Mouse (Mus musculus) CH12.LX (cell line): Measurements from ENCODE around the gene Pllp. TPM values are rescaled to one million over a fixed set of nuclear protein-coding genes. Genes with fewer than 3 reads are reported as not detected.
A peak's percentile ranks its signal among the peaks of the same experiment; 100 is the strongest.

Experiments used
- DNase-seq: peaks from one replicate; pipeline ENCODE4 v3.0.0-alpha.2; 2013; ENCODE audit errors: extremely low read depth
- H3K27ac ChIP-seq: 2 replicates; pipeline ENCODE4 v1.5.1; 2012; ENCODE audit warnings: low read depth, mild to moderate bottlenecking, control low read depth, moderate library complexity; ENCODE audit not compliant: insufficient read depth
- H3K27me3 ChIP-seq: replicated peaks from 2 replicates; pipeline ENCODE3; 2012; ENCODE audit warnings: inconsistent platforms
- H3K36me3 ChIP-seq, 2 experiments: replicated peaks in 1 of 2; 2 replicates each; pipeline versions ENCODE3 to v1.6.1; 2012; ENCODE audit warnings: inconsistent platforms in 1 of 2, low read length in 1 of 2, mild to moderate bottlenecking in 1 of 2, mixed read lengths in 1 of 2, moderate library complexity in 1 of 2; ENCODE audit not compliant: control insufficient read depth in 1 of 2, insufficient read depth in 1 of 2
- H3K4me1 ChIP-seq, 2 experiments: 2 replicates each; pipeline ENCODE4 v1.6.1; 2012; ENCODE audit warnings: inconsistent platforms in 1 of 2, moderate library complexity in 1 of 2; ENCODE audit not compliant: insufficient read depth in 2 of 2, control insufficient read depth in 1 of 2
- H3K4me2 ChIP-seq: 2 replicates; pipeline ENCODE4 v1.6.1; 2012; ENCODE audit warnings: low read depth, mild to moderate bottlenecking, control low read depth; ENCODE audit not compliant: poor library complexity, insufficient read depth, severe bottlenecking
- H3K4me3 ChIP-seq, 3 experiments: fragments of 150-350 bp in 1 of 3; sonication (generic) in 1 of 3; replicated peaks in 1 of 3; 2 replicates each; pipeline versions ENCODE3 to v1.5.1; 2011 to 2012; ENCODE audit warnings: low read depth in 2 of 3, low read length in 2 of 3, mild to moderate bottlenecking in 2 of 3, moderate library complexity in 2 of 3, control low read depth in 1 of 3, improper control_type of control experiment in 1 of 3, inconsistent platforms in 1 of 3, mixed read lengths in 1 of 3; ENCODE audit not compliant: poor library complexity in 1 of 3
- H3K79me2 ChIP-seq: replicated peaks from 2 replicates; pipeline ENCODE4 v1.6.1; 2012; ENCODE audit warnings: mild to moderate bottlenecking, moderate library complexity; ENCODE audit not compliant: control insufficient read depth, poor library complexity, insufficient read depth, severe bottlenecking; ENCODE audit errors: extremely low read depth
- H3K9ac ChIP-seq: 2 replicates; pipeline ENCODE4 v1.6.1; 2012; ENCODE audit warnings: low read depth, mild to moderate bottlenecking, control low read depth, moderate library complexity; ENCODE audit not compliant: insufficient read depth
- H3K9me3 ChIP-seq: replicated peaks from 2 replicates; pipeline ENCODE3; 2012; ENCODE audit warnings: low read length, inconsistent platforms, mixed read lengths
- ELF1 ChIP-seq: IDR thresholded peaks from 2 replicates; pipeline ENCODE4 v1.6.1; 2014; ENCODE audit warnings: low read depth, mild to moderate bottlenecking, inconsistent platforms, low read length, improper control_type of control experiment
- ETS1 ChIP-seq: conservative IDR thresholded peaks from 2 replicates; pipeline ENCODE4 v1.6.1; 2012; ENCODE audit warnings: low read depth, mild to moderate bottlenecking, inconsistent platforms, low read length, improper control_type of control experiment, moderate library complexity
- GABPA ChIP-seq: IDR thresholded peaks from 2 replicates; pipeline ENCODE4 v1.6.1; 2012; ENCODE audit warnings: low read depth, low read length, improper control_type of control experiment, inconsistent platforms; ENCODE audit not compliant: insufficient replicate concordance
- HCFC1 ChIP-seq: IDR thresholded peaks from 2 replicates; pipeline ENCODE4 v1.6.1; 2012; ENCODE audit warnings: low read depth, mild to moderate bottlenecking, inconsistent platforms, low read length, improper control_type of control experiment
- JUN ChIP-seq: IDR thresholded peaks from 2 replicates; pipeline ENCODE4 v1.6.1; 2011; ENCODE audit warnings: low read depth, mild to moderate bottlenecking, low read length, improper control_type of control experiment, moderate library complexity; ENCODE audit not compliant: insufficient read depth
- MAZ ChIP-seq: IDR thresholded peaks from 2 replicates; pipeline ENCODE4 v1.6.1; 2012; ENCODE audit warnings: low read depth, mild to moderate bottlenecking, inconsistent platforms, low read length, improper control_type of control experiment, moderate library complexity
- MEF2A ChIP-seq: IDR thresholded peaks from 2 replicates; pipeline ENCODE4 v1.6.1; 2014; ENCODE audit warnings: low read depth, mild to moderate bottlenecking, inconsistent platforms, low read length, improper control_type of control experiment, borderline replicate concordance
- MYC ChIP-seq: IDR thresholded peaks from 2 replicates; pipeline ENCODE4 v1.6.1; 2011; ENCODE audit warnings: low read depth, mild to moderate bottlenecking, improper control_type of control experiment, low read length
- NELFE ChIP-seq: IDR thresholded peaks from 2 replicates; pipeline ENCODE4 v1.6.1; 2011; ENCODE audit warnings: low read depth, low read length, improper control_type of control experiment
- NRF1 ChIP-seq: IDR thresholded peaks from 2 replicates; pipeline ENCODE4 v1.6.1; 2014; ENCODE audit warnings: low read depth, mild to moderate bottlenecking, inconsistent platforms, low read length, improper control_type of control experiment, moderate library complexity
- PAX5 ChIP-seq: IDR thresholded peaks from 2 replicates; pipeline ENCODE4 v1.6.1; 2012; ENCODE audit warnings: low read length, inconsistent platforms, mixed read lengths
- POLR2A ChIP-seq: IDR thresholded peaks from 2 replicates; pipeline ENCODE4 v1.6.1; 2011; ENCODE audit warnings: low read depth, mild to moderate bottlenecking, improper control_type of control experiment, low read length
- POLR2AphosphoS2 ChIP-seq: IDR thresholded peaks from 2 replicates; pipeline ENCODE4 v1.6.1; 2011; ENCODE audit warnings: low read depth, low read length, improper control_type of control experiment
- RCOR1 ChIP-seq: conservative IDR thresholded peaks from 2 replicates; pipeline ENCODE4 v1.6.1; 2012; ENCODE audit warnings: low read depth, mild to moderate bottlenecking, inconsistent platforms, low read length, improper control_type of control experiment
- SIN3A ChIP-seq: IDR thresholded peaks from 2 replicates; pipeline ENCODE4 v1.6.1; 2012; ENCODE audit warnings: low read length, improper control_type of control experiment, inconsistent platforms
- TBP ChIP-seq: conservative IDR thresholded peaks from 2 replicates; pipeline ENCODE4 v1.6.1; 2011; ENCODE audit warnings: low read depth, low read length, improper control_type of control experiment
- TCF12 ChIP-seq: IDR thresholded peaks from 2 replicates; pipeline ENCODE4 v1.6.1; 2014; ENCODE audit warnings: low read depth, mild to moderate bottlenecking, inconsistent platforms, low read length, improper control_type of control experiment
- UBTF ChIP-seq: IDR thresholded peaks from 2 replicates; pipeline ENCODE4 v1.6.1; 2012; ENCODE audit warnings: low read depth, mild to moderate bottlenecking, inconsistent platforms, low read length, improper control_type of control experiment, moderate library complexity
- USF2 ChIP-seq: conservative IDR thresholded peaks from 2 replicates; pipeline ENCODE4 v1.6.1; 2011; ENCODE audit warnings: low read depth, low read length, improper control_type of control experiment
- ZKSCAN1 ChIP-seq: IDR thresholded peaks from 2 replicates; pipeline ENCODE4 v1.6.1; 2012; ENCODE audit warnings: low read depth, inconsistent platforms, low read length, improper control_type of control experiment, borderline replicate concordance
- ZMIZ1 ChIP-seq: IDR thresholded peaks from 2 replicates; pipeline ENCODE4 v1.6.1; 2012; ENCODE audit warnings: low read depth, mild to moderate bottlenecking, inconsistent platforms, low read length, improper control_type of control experiment
- ZNF384 ChIP-seq: IDR thresholded peaks from 2 replicates; pipeline ENCODE4 v1.6.1; 2012; ENCODE audit warnings: low read depth, low read length, improper control_type of control experiment, inconsistent platforms
- dilution Hi-C: fragments of 300-500 bp; cut with MboI; formaldehyde crosslinking; loops from 2 replicates; pipeline ENCODE4 v1.14.3; 2020; ENCODE audit warnings: low sequenced_read_pairs; ENCODE audit not compliant: extremely low pct_unique_long_range_greater_than_20kb, extremely low pct_ligation_motif_present
- in situ Hi-C: fragments of 300-500 bp; cut with MboI; formaldehyde crosslinking; loops from 3 replicates; pipeline ENCODE4 v1.14.3; 2019; ENCODE audit warnings: low sequenced_read_pairs, low pct_ligation_motif_present, low pct_unique_long_range_greater_than_20kb, mixed read lengths
- polyA plus RNA-seq: library from polyadenylated mRNA; unstranded; fragments of >175 nt; gene quantifications from 2 replicates; pipeline ENCODE4 v1.2.1, GENCODE M21; 2012; ENCODE audit warnings: low read depth; ENCODE audit not compliant: insufficient read length
- total RNA-seq, 2 experiments: library from RNA; depleted of rRNA; stranded (reverse); fragments of 300-350 nt in 1 of 2; fragments of >200 nt in 1 of 2; gene quantifications; 2 replicates each; pipeline ENCODE4 v1.2.3; 2012 to 2014

The Pllp gene
- total and polyA plus RNA-seq, 3 experiments, result 5.3 to 29.5 (median 6.1) TPM

DNA sequence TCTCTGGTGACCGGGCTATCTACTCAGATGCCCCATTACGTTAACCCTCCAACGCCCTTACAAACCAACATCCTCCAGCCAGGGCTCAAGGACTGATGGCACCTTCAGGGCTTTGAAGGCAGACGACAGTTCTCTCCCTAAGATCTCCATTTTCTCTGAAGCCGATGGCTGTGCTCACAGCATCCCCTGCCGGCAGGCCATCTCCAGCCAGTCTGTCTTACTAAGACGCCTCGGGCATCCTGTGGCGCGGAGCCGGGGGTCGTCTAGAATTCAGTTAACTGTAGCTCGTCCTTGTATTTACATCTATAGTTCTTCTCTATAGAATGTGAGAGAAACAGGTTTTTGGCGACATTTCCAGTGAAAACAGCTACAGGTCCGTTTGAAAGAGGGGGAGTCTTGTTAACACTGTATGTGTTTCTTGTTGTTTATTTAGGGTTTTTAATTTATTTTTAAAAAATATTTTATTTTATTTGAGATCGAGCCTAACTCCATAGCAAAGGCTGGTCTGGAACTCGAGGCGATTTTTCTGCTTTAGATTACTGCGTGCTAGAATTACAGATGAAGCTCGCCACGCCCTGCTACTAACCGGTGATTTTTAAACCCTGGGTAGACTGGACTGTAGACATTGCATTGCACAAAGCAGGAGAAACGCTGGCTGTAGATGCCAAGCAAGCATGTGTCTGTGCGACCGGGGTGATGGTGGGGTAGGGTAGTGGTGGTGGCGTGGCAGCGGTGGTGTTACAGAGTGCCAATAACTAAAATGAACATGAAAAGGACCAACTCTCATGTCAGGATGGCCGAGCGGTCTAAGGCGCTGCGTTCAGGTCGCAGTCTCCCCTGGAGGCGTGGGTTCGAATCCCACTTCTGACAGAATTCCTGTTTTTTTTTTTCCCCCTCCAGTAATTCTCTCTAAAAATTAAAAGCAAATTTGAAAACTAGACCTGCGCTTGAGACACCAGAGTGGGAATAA, 7.1 kb upstream of the Pllp start (continued):
- TF ChIP-seq TCF12 (peak; percentile 33; the same call in 1 of the 2 replicates), MEF2A (peak; percentile 59), NELFE (peak; percentile 55; the same call in 1 of the 2 replicates), SIN3A (peak; percentile 95), MAZ (no peak), ETS1 (peak; percentile 44; the same call in 1 of the 2 replicates), NRF1 (peak; percentile 45; the same call in 1 of the 2 replicates), HCFC1 (peak; percentile 27; the same call in 1 of the 2 replicates), POLR2A (no peak; the same call in 1 of the 2 replicates), UBTF (no peak), ELF1 (peak; percentile 87), ZMIZ1 (no peak)
- TF ChIP-seq, all 38 proteins: peak for 25

- Histone ChIP-seq H3K27ac (no peak overlapping the region), H3K27me3 (peaks cover 6% of the 10 kb centered on the region), H3K9me3 (no peaks in the 10 kb centered on the region), H3K4me3 (no peak overlapping the region), H3K4me2 (peak overlapping the region; percentile 63), H3K9ac (no peak overlapping the region), H3K79me2 (no peaks in the 10 kb centered on the region), H3K36me3 (no peaks in the 10 kb centered on the region), H3K4me1 (peaks cover 6 to 17% of the 10 kb centered on the region in 2 experiments)
- in situ Hi-C loops (loop anchor here (10.0 kb wide), 1 partner anchor 203 kb away; no protein-coding TSS in a partner anchor), dilution Hi-C loops (no loop called here)
- no peak for TF ChIP-seq POLR2AphosphoS2
- 0 out of 2 replicates have a peak, but pooled peaks have one; percentile 21 for TF ChIP-seq ZNF384
- DNase-seq, result no peak
Measured at GRCm38 (mm10) chr8:94702156-94702555, 6.1 kb upstream of the Pllp start.

- Histone ChIP-seq H3K9ac (no peak overlapping the region), H3K4me3 (no peak overlapping the region), H3K4me2 (no peak overlapping the region), H3K79me2 (no peaks in the 10 kb centered on the region), H3K36me3 (no peaks in the 10 kb centered on the region), H3K27me3 (peaks cover 18% of the 10 kb centered on the region), H3K4me1 (peaks cover 0 to 10% of the 10 kb centered on the region in 2 experiments; a peak in 2 of 4 replicates), H3K27ac (no peak overlapping the region), H3K9me3 (no peaks in the 10 kb centered on the region)
- no peak for DNase-seq
- dilution Hi-C loops, result no loop called here
- no peak for TF ChIP-seq ETS1
- TF ChIP-seq ZKSCAN1, result no peak
- TF ChIP-seq JUN, result no peak
- no peak for TF ChIP-seq MAZ
- TF ChIP-seq RCOR1, result no peak
- TF ChIP-seq USF2, result no peak
- TF ChIP-seq MYC, result no peak
- TF ChIP-seq SIN3A, result no peak
- no peak for TF ChIP-seq PAX5
- no peak for TF ChIP-seq NRF1
- TF ChIP-seq GABPA, result no peak
- TF ChIP-seq TBP, result no peak
- TF ChIP-seq, all 38 proteins: peak for 0
- in situ Hi-C loops, result loop anchor here (10.0 kb wide), 1 partner anchor 204 kb away; no protein-coding TSS in a partner anchor
Measured at GRCm38 (mm10) chr8:94700421-94700935, 4.4 kb upstream of the Pllp start.
